Mouse (Mus musculus): ENCODE measurements at regions not wholly inside any gene's neighbourhood (a gene's known extent, or its start where the extent isn't known, plus 50 kb on each side); places are given as distances from the start of the nearest gene placed in this dataset.
A peak's percentile ranks its signal among the peaks of the same experiment; 100 is the strongest.

DNA sequence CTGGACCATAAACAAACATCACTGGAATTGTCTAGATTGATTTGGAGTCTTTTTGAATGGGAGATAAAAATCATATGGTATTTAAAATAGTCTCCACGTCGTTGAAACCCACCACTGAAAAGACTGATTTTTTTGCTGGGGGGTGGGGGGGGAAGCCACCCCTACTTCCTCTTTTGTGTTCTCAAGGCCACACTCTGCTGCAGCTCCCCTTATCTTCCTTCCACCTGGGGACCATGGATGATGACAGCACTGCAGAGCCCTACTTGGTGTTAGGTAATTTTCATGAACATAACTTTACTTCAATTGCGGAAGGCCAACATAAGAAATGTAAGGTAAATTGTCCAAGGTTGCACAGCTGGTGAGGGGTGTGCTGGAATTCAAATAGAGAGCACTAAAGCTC lies 232.4 kb upstream of the Vrk2 start:
- DNase-seq = no peak
- Histone ChIP-seq H3K27ac (ENCODE audit: insufficient read depth, low read length) (no peak overlapping the region), H3K4me1 (ENCODE audit: control insufficient read depth, insufficient read depth, low read length) (no peaks in the 10 kb centered on the region), H3K27me3 (ENCODE audit: control insufficient read depth, insufficient read depth, low read length) (no peaks in the 10 kb centered on the region; the same call in 1 of the 2 replicates), H3K4me3 (replicated peaks; ENCODE audit: insufficient read depth, low read depth, low read length) (no peak overlapping the region)
- WGBS = 94% methylated on average over 3 of the region's 3 CpGs
- TF ChIP-seq CTCF (IDR thresholded peaks at IDR 0.05; ENCODE audit: borderline replicate concordance, insufficient read depth, low read depth, low read length) (no peak), POLR2A (IDR thresholded peaks at IDR 0.05; ENCODE audit: borderline replicate concordance, insufficient read depth, low read length) (no peak)

DNA sequence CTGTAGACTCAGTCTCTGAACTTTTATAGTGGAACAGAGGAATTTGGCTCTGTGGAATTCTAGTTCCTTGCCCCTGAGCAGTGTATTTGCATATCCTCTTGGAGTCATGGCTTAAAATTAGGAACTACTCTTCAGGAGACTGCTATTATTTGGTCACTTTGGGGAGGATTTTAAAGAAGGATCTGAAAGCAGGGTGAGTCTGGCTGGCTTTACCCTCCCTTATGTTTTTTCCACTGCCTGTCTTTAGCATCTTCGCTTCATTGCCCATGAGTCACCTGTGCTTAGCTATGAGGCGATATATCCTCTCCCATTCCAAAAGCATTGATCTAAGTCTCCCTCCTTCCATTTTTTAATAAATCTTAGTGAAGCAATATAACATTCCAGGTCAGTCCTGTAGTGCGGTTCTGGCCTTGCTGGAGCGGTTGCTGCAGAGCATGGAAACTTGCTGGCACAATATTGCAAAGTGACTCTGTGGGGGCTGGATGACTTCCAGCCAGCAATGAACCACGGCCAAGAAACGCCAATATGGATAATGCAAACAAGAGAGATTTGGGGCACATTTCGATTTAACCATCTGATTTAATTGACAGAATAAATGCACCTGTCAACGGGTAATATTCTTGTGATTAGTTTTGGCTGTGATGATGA lies 230.4 kb upstream of the Vrk2 start:
- DNase-seq = peak; percentile 38 to 48
- H3K4me1 ChIP-seq (ENCODE audit: control insufficient read depth, insufficient read depth, low read length) = no peaks in the 10 kb centered on the region
- no peak overlapping the region for H3K4me3 ChIP-seq (replicated peaks; ENCODE audit: insufficient read depth, low read depth, low read length)
- 5% methylated on average over 8 of the region's 8 CpGs for WGBS
- TF ChIP-seq CTCF (IDR thresholded peaks at IDR 0.05; ENCODE audit: borderline replicate concordance, insufficient read depth, low read depth, low read length) (no peak), POLR2A (IDR thresholded peaks at IDR 0.05; ENCODE audit: borderline replicate concordance, insufficient read depth, low read length) (no peak)
- no peak overlapping the region for H3K27ac ChIP-seq (ENCODE audit: insufficient read depth, low read length)
- H3K27me3 ChIP-seq (ENCODE audit: control insufficient read depth, insufficient read depth, low read length) = no peaks in the 10 kb centered on the region; the same call in 1 of the 2 replicates

DNA sequence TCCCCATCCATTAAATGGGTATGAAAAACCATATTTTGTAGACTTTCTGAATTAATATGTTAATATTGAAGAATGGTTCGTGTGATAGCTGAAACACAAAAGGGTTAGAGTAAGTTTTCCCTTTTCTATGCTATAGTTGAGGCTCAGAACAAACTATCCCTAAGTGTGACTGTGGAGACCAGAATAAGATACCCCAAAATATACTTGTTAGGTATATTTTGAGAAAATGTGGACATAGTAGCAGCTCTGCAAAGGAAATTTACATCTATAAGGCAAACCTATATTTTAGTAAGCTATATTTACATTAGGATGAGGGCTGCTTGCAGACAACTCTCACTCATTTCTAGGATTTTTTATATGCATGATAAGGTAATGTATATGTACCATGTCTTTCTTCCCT lies 227.3 kb upstream of the Vrk2 start:
- no peak for DNase-seq
- no peak for TF ChIP-seq CTCF (IDR thresholded peaks at IDR 0.05; ENCODE audit: borderline replicate concordance, insufficient read depth, low read depth, low read length)
- no peak for TF ChIP-seq POLR2A (IDR thresholded peaks at IDR 0.05; ENCODE audit: borderline replicate concordance, insufficient read depth, low read length)
- no peak overlapping the region for H3K27ac ChIP-seq (ENCODE audit: insufficient read depth, low read length)
- 89% methylated on average over 1 of the region's 1 CpGs for WGBS
- H3K4me1 ChIP-seq (ENCODE audit: control insufficient read depth, insufficient read depth, low read length) = no peaks in the 10 kb centered on the region
- no peak overlapping the region for H3K4me3 ChIP-seq (replicated peaks; ENCODE audit: insufficient read depth, low read depth, low read length)
- H3K27me3 ChIP-seq (ENCODE audit: control insufficient read depth, insufficient read depth, low read length) = no peaks in the 10 kb centered on the region; the same call in 1 of the 2 replicates

DNA sequence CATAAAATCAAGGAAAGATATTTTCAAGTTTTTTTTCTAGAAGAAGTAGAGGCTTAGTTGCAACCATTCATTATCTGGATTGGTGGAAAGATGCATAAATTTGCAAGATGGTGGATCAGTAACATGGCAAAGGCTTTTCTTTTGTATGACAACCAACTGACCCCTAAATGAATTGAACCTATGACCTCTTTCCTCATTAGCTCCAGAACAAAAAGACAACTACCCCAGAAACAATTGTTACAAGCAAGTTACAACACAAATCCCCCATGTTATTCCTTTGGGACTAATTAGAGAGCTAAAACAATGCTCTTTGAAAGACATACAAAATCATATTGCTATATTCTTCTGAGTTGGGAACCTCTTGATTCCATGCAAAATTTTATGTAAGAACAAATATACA lies 223.5 kb upstream of the Vrk2 start:
- Histone ChIP-seq H3K4me3 (replicated peaks; ENCODE audit: insufficient read depth, low read depth, low read length) (no peak overlapping the region), H3K4me1 (ENCODE audit: control insufficient read depth, insufficient read depth, low read length) (no peaks in the 10 kb centered on the region), H3K27ac (ENCODE audit: insufficient read depth, low read length) (no peak overlapping the region), H3K27me3 (ENCODE audit: control insufficient read depth, insufficient read depth, low read length) (no peaks in the 10 kb centered on the region)
- DNase-seq = no peak
- TF ChIP-seq CTCF (IDR thresholded peaks at IDR 0.05; ENCODE audit: borderline replicate concordance, insufficient read depth, low read depth, low read length) = no peak
- no peak for TF ChIP-seq POLR2A (IDR thresholded peaks at IDR 0.05; ENCODE audit: borderline replicate concordance, insufficient read depth, low read length)

DNA sequence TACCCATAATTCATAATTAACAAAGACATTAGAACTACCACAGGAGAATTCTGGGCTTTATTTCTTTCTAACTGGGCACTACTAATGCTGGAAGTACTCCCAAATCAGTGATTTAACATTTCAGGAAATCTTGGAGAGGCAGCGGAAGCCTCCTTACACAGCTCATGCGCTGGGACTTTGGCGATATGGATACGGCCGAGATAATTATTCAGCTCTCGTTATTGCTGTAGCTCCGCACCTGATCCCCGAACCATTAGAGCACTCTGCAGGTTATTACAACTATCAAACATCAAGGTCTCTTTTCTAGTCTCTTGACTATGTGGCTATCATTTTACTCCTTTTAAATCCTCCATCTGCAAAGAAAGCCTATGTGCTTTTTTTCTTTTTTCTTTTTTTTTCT lies 221.3 kb upstream of the Vrk2 start:
- Histone ChIP-seq H3K4me1 (ENCODE audit: control insufficient read depth, insufficient read depth, low read length) (no peaks in the 10 kb centered on the region), H3K27me3 (ENCODE audit: control insufficient read depth, insufficient read depth, low read length) (no peaks in the 10 kb centered on the region), H3K27ac (ENCODE audit: insufficient read depth, low read length) (no peak overlapping the region), H3K4me3 (replicated peaks; ENCODE audit: insufficient read depth, low read depth, low read length) (no peak overlapping the region)
- DNase-seq = no peak
- WGBS = 53% methylated on average over 8 of the region's 8 CpGs
- no peak for TF ChIP-seq CTCF (IDR thresholded peaks at IDR 0.05; ENCODE audit: borderline replicate concordance, insufficient read depth, low read depth, low read length)
- no peak for TF ChIP-seq POLR2A (IDR thresholded peaks at IDR 0.05; ENCODE audit: borderline replicate concordance, insufficient read depth, low read length)

GRCm38 (mm10) chr11:26814601-26815000 lies 220.8 kb upstream of the Vrk2 start:
- Histone ChIP-seq H3K4me3 (replicated peaks; ENCODE audit: insufficient read depth, low read depth, low read length) (no peak overlapping the region), H3K27ac (ENCODE audit: insufficient read depth, low read length) (no peak overlapping the region), H3K4me1 (ENCODE audit: control insufficient read depth, insufficient read depth, low read length) (no peaks in the 10 kb centered on the region), H3K27me3 (ENCODE audit: control insufficient read depth, insufficient read depth, low read length) (no peaks in the 10 kb centered on the region)
- TF ChIP-seq POLR2A (IDR thresholded peaks at IDR 0.05; ENCODE audit: borderline replicate concordance, insufficient read depth, low read length) (no peak), CTCF (IDR thresholded peaks at IDR 0.05; ENCODE audit: borderline replicate concordance, insufficient read depth, low read depth, low read length) (no peak)
- no peak for DNase-seq
- 80% methylated on average over 3 of the region's 3 CpGs for WGBS

- Histone ChIP-seq H3K4me3 (replicated peaks; ENCODE audit: insufficient read depth, low read depth, low read length) (no peak overlapping the region), H3K27ac (ENCODE audit: insufficient read depth, low read length) (no peak overlapping the region), H3K27me3 (ENCODE audit: control insufficient read depth, insufficient read depth, low read length) (no peaks in the 10 kb centered on the region), H3K4me1 (ENCODE audit: control insufficient read depth, insufficient read depth, low read length) (no peaks in the 10 kb centered on the region)
- no peak for DNase-seq
- WGBS = 71% methylated on average over 2 of the region's 2 CpGs
- TF ChIP-seq POLR2A (IDR thresholded peaks at IDR 0.05; ENCODE audit: borderline replicate concordance, insufficient read depth, low read length) (no peak), CTCF (IDR thresholded peaks at IDR 0.05; ENCODE audit: borderline replicate concordance, insufficient read depth, low read depth, low read length) (no peak)
These were observed 208.6 kb upstream of the Vrk2 start for GRCm38 (mm10) chr11:26802249-26802941.

- Histone ChIP-seq H3K4me3 (replicated peaks; ENCODE audit: insufficient read depth, low read depth, low read length) (no peak overlapping the region), H3K27me3 (ENCODE audit: control insufficient read depth, insufficient read depth, low read length) (no peaks in the 10 kb centered on the region), H3K4me1 (ENCODE audit: control insufficient read depth, insufficient read depth, low read length) (no peaks in the 10 kb centered on the region), H3K27ac (ENCODE audit: insufficient read depth, low read length) (no peak overlapping the region)
- WGBS = 77% methylated on average over 2 of the region's 2 CpGs
- no peak for DNase-seq
- no peak for TF ChIP-seq CTCF (IDR thresholded peaks at IDR 0.05; ENCODE audit: borderline replicate concordance, insufficient read depth, low read depth, low read length)
- TF ChIP-seq POLR2A (IDR thresholded peaks at IDR 0.05; ENCODE audit: borderline replicate concordance, insufficient read depth, low read length) = no peak
These were observed 206.5 kb upstream of the Vrk2 start for GRCm38 (mm10) chr11:26800296-26800695.

Data from cerebellum, adult 2 months (tissue).